Mouse (Mus musculus): Measurements from ENCODE around the gene Zfp146. TPM values are rescaled to one million over a fixed set of nuclear protein-coding genes. Genes with fewer than 3 reads are reported as not detected.
"Not testable (repeated sequence)": the region's sequence is repeated elsewhere in the genome, so short reads cannot be mapped to it uniquely, and the experiment has no call there.

Zfp146 gene
- polyA plus RNA-seq, 1 experiment, result 0.14 TPM

- 0 out of 2 replicates have a peak, but pooled peaks cover 2% of the 10 kb centered on the region for H3K27me3 ChIP-seq (ENCODE audit: control insufficient read depth)
- peaks cover 12% of the 10 kb centered on the region for H3K4me1 ChIP-seq (ENCODE audit: control insufficient read depth)
- no peaks in the 10 kb centered on the region for H3K9me3 ChIP-seq (ENCODE audit: control insufficient read depth, low read length)
- no peak overlapping the region for H3K4me3 ChIP-seq (replicated peaks)
- TF ChIP-seq GATA1 (IDR thresholded peaks at IDR 0.05; ENCODE audit: low read length) (no peak), TAL1 (IDR thresholded peaks at IDR 0.05; ENCODE audit: low read length) (no peak)
- no peaks in the 10 kb centered on the region for H3K36me3 ChIP-seq (ENCODE audit: control insufficient read depth)
Measured at GRCm38 (mm10) chr7:30202895-30203690, 33.5 kb upstream of the Zfp146 start.

GRCm38 (mm10) chr7:30200661-30201060, 31.1 kb upstream of the Zfp146 start:
- H3K36me3 ChIP-seq (ENCODE audit: control insufficient read depth); H3K27me3 ChIP-seq (ENCODE audit: control insufficient read depth); H3K9me3 ChIP-seq (ENCODE audit: control insufficient read depth, low read length); H3K4me3 ChIP-seq (replicated peaks): not testable (repeated sequence)
- H3K4me1 ChIP-seq (ENCODE audit: control insufficient read depth), result peaks cover 27% of the 10 kb centered on the region

- no peaks in the 10 kb centered on the region for H3K9me3 ChIP-seq (ENCODE audit: control insufficient read depth, low read length)
- no peak overlapping the region for H3K4me3 ChIP-seq (replicated peaks)
- TF ChIP-seq GATA1 (IDR thresholded peaks at IDR 0.05; ENCODE audit: low read length) (no peak), TAL1 (IDR thresholded peaks at IDR 0.05; ENCODE audit: low read length) (no peak)
- H3K27me3 ChIP-seq (ENCODE audit: control insufficient read depth), result no peaks in the 10 kb centered on the region
- H3K4me1 ChIP-seq (ENCODE audit: control insufficient read depth), result peaks cover 32% of the 10 kb centered on the region
- no peaks in the 10 kb centered on the region for H3K36me3 ChIP-seq (ENCODE audit: control insufficient read depth)
Measured at GRCm38 (mm10) chr7:30200200-30200599, 30.6 kb upstream of the Zfp146 start.

GRCm38 (mm10) chr7:30199498-30200139, 30.1 kb upstream of the Zfp146 start:
- Histone ChIP-seq H3K27me3 (ENCODE audit: control insufficient read depth) (no peaks in the 10 kb centered on the region), H3K9me3 (ENCODE audit: control insufficient read depth, low read length) (no peaks in the 10 kb centered on the region), H3K36me3 (ENCODE audit: control insufficient read depth) (no peaks in the 10 kb centered on the region), H3K4me1 (ENCODE audit: control insufficient read depth) (peaks cover 35% of the 10 kb centered on the region), H3K4me3 (replicated peaks) (no peak overlapping the region)
- no peak for TF ChIP-seq GATA1 (IDR thresholded peaks at IDR 0.05; ENCODE audit: low read length)

- H3K4me1 ChIP-seq (ENCODE audit: control insufficient read depth), result peaks cover 37% of the 10 kb centered on the region
- TF ChIP-seq TAL1 (IDR thresholded peaks at IDR 0.05; ENCODE audit: low read length) (no peak), GATA1 (IDR thresholded peaks at IDR 0.05; ENCODE audit: low read length) (no peak)
- no peaks in the 10 kb centered on the region for H3K9me3 ChIP-seq (ENCODE audit: control insufficient read depth, low read length)
- no peaks in the 10 kb centered on the region for H3K27me3 ChIP-seq (ENCODE audit: control insufficient read depth)
- H3K4me3 ChIP-seq (replicated peaks), result no peak within 1 kb of the TSS
- no peaks in the 10 kb centered on the region for H3K36me3 ChIP-seq (ENCODE audit: control insufficient read depth)
Measured at GRCm38 (mm10) chr7:30198481-30198971, 29.0 kb upstream of the Zfp146 start, which contains the start of gene Capns1. TSS of gene Capns1 (minus strand) at chr7:30198811.

- Histone ChIP-seq H3K4me1 (ENCODE audit: control insufficient read depth) (peaks cover 46% of the 10 kb centered on the region), H3K4me3 (replicated peaks) (no peak overlapping the region), H3K9me3 (ENCODE audit: control insufficient read depth, low read length) (no peaks in the 10 kb centered on the region), H3K36me3 (ENCODE audit: control insufficient read depth) (peaks cover 8% of the 10 kb centered on the region), H3K27me3 (ENCODE audit: control insufficient read depth) (no peaks in the 10 kb centered on the region)
- no peak for TF ChIP-seq GATA1 (IDR thresholded peaks at IDR 0.05; ENCODE audit: low read length)
- no peak for TF ChIP-seq TAL1 (IDR thresholded peaks at IDR 0.05; ENCODE audit: low read length)
Measured at GRCm38 (mm10) chr7:30197592-30198129, 28.1 kb upstream of the Zfp146 start.

GRCm38 (mm10) chr7:30196171-30196570, 26.6 kb upstream of the Zfp146 start:
- no peak for TF ChIP-seq TAL1 (IDR thresholded peaks at IDR 0.05; ENCODE audit: low read length)
- no peak for TF ChIP-seq GATA1 (IDR thresholded peaks at IDR 0.05; ENCODE audit: low read length)
- Histone ChIP-seq H3K36me3 (ENCODE audit: control insufficient read depth) (peaks cover 23% of the 10 kb centered on the region), H3K4me1 (ENCODE audit: control insufficient read depth) (peaks cover 54% of the 10 kb centered on the region), H3K9me3 (ENCODE audit: control insufficient read depth, low read length) (no peaks in the 10 kb centered on the region), H3K27me3 (ENCODE audit: control insufficient read depth) (no peaks in the 10 kb centered on the region), H3K4me3 (replicated peaks) (no peak overlapping the region)

- Histone ChIP-seq H3K9me3 (ENCODE audit: control insufficient read depth, low read length) (no peaks in the 10 kb centered on the region), H3K4me3 (replicated peaks) (peak overlapping the region; percentile 93), H3K27me3 (ENCODE audit: control insufficient read depth) (no peaks in the 10 kb centered on the region), H3K36me3 (ENCODE audit: control insufficient read depth) (peaks cover 30% of the 10 kb centered on the region), H3K4me1 (ENCODE audit: control insufficient read depth) (peaks cover 54% of the 10 kb centered on the region)
- TF ChIP-seq GATA1 (IDR thresholded peaks at IDR 0.05; ENCODE audit: low read length), result no peak
- TF ChIP-seq TAL1 (IDR thresholded peaks at IDR 0.05; ENCODE audit: low read length), result no peak
Measured at GRCm38 (mm10) chr7:30195461-30195860, 25.9 kb upstream of the Zfp146 start.

- Histone ChIP-seq H3K27me3 (ENCODE audit: control insufficient read depth) (no peaks in the 10 kb centered on the region), H3K36me3 (ENCODE audit: control insufficient read depth) (peaks cover 35% of the 10 kb centered on the region), H3K4me3 (replicated peaks) (peak overlapping the region; percentile 93), H3K4me1 (ENCODE audit: control insufficient read depth) (peaks cover 54% of the 10 kb centered on the region), H3K9me3 (ENCODE audit: control insufficient read depth, low read length) (no peaks in the 10 kb centered on the region)
- TF ChIP-seq GATA1 (IDR thresholded peaks at IDR 0.05; ENCODE audit: low read length), result no peak
- no peak for TF ChIP-seq TAL1 (IDR thresholded peaks at IDR 0.05; ENCODE audit: low read length)
Measured at GRCm38 (mm10) chr7:30194884-30195283, 25.3 kb upstream of the Zfp146 start.
